In genomic region chr1:180427685-180428084, GRCm38 (mm10) we compare ENCODE assay signal across 11 mouse cellular contexts. TPM values are rescaled to one million over a fixed set of nuclear protein-coding genes. Genes with fewer than 3 reads are reported as not detected.
DNase-seq lines count a peak whose midpoint lies in the region; ATAC-seq and TF ChIP-seq lines count a peak whose summit lies in the region.
"Had no signal": no experiment of that assay in that cellular context is flagged by ENCODE, and none has a peak within 500 bp of the region (broad histone marks: within the 10 kb centered on the region; RNA-seq: fewer than 3 reads in every experiment).

No protein-coding gene starts in this region.

- H3K4me1 ChIP-seq in forebrain, embryonic 16.5 days (replicated peaks; ENCODE audit: control insufficient read depth, insufficient read depth, low read length): peaks cover 12% of the 10 kb centered on the region
- peaks cover 25% of the 10 kb centered on the region for H3K4me1 ChIP-seq in forebrain, embryonic 10.5 days
- H3K4me1 ChIP-seq in bone marrow macrophage, adult 2 months (ENCODE audit: control insufficient read depth, insufficient read depth, low read length): peaks cover 79% of the 10 kb centered on the region
- peaks cover 25% of the 10 kb centered on the region for H3K4me1 ChIP-seq in limb, embryonic 15.5 days
- H3K4me1 ChIP-seq in thymus, adult 2 months (replicated peaks; ENCODE audit: control insufficient read depth, insufficient read depth, low read length): peaks cover 9% of the 10 kb centered on the region

- intact Hi-C loops in left cerebral cortex, postnatal 10 days (cut with DNase I): loop anchor here (5.0 to 10.0 kb wide), 2 partner anchors 160 to 253 kb away; no protein-coding TSS in a partner anchor

- TF ChIP-seq POLR2A in bone marrow macrophage, adult 2 months (IDR thresholded peaks at IDR 0.05; ENCODE audit: borderline replicate concordance, low read depth, low read length): no peak
- TF ChIP-seq POLR2A in thymus, adult 2 months (IDR thresholded peaks at IDR 0.05; ENCODE audit: control insufficient read depth, extremely low read depth, insufficient read depth, low read length, poor library complexity): no peak

- no peaks in the 10 kb centered on the region for H3K27me3 ChIP-seq in forebrain, embryonic 16.5 days (replicated peaks; ENCODE audit: control insufficient read depth, insufficient read depth, low read length)
- peaks cover 3% of the 10 kb centered on the region; the same call in 1 of the 2 replicates for H3K27me3 ChIP-seq in forebrain, embryonic 10.5 days (ENCODE audit: poor library complexity, severe bottlenecking)
- H3K27me3 ChIP-seq in limb, embryonic 15.5 days: no peaks in the 10 kb centered on the region
- H3K27me3 ChIP-seq in thymus, adult 2 months (ENCODE audit: control insufficient read depth, insufficient read depth, low read length): no peaks in the 10 kb centered on the region
- H3K27me3 ChIP-seq: embryonic facial prominence, embryonic 12.5 days; neural tube, embryonic 13.5 days had no signal

- no peak overlapping the region for H3K27ac ChIP-seq in forebrain, embryonic 16.5 days (ENCODE audit: low read length)
- no peak overlapping the region for H3K27ac ChIP-seq in forebrain, embryonic 10.5 days
- H3K27ac ChIP-seq in bone marrow macrophage, adult 2 months (ENCODE audit: insufficient read depth, low read depth, low read length): peak overlapping the region; percentile 98
- 0 out of 2 replicates have a peak overlapping the region, but pooled peaks have one; percentile 23 for H3K27ac ChIP-seq in limb, embryonic 15.5 days
- H3K27ac ChIP-seq in thymus, adult 2 months (ENCODE audit: control insufficient read depth, insufficient read depth, low read length): no peak overlapping the region
- H3K27ac ChIP-seq: embryonic facial prominence, embryonic 12.5 days; neural tube, embryonic 13.5 days had no signal

- H3K36me3 ChIP-seq in forebrain, embryonic 16.5 days (ENCODE audit: control insufficient read depth, insufficient read depth): no peaks in the 10 kb centered on the region
- no peaks in the 10 kb centered on the region for H3K36me3 ChIP-seq in forebrain, embryonic 10.5 days (replicated peaks)
- H3K36me3 ChIP-seq in limb, embryonic 15.5 days: peaks cover 9% of the 10 kb centered on the region; the same call in 1 of the 2 replicates
- H3K36me3 ChIP-seq in thymus, adult 2 months (ENCODE audit: control insufficient read depth, insufficient read depth, low read length): peaks cover 10% of the 10 kb centered on the region
- H3K36me3 ChIP-seq: embryonic facial prominence, embryonic 12.5 days; neural tube, embryonic 13.5 days had no signal

- no peak overlapping the region for H3K4me3 ChIP-seq in forebrain, embryonic 16.5 days (replicated peaks; ENCODE audit: low read length)
- H3K4me3 ChIP-seq in forebrain, embryonic 10.5 days: no peak overlapping the region
- peak overlapping the region; percentile 33 for H3K4me3 ChIP-seq in bone marrow macrophage, adult 2 months (ENCODE audit: insufficient read depth, low read length)
- no peak overlapping the region for H3K4me3 ChIP-seq in limb, embryonic 15.5 days
- no peak overlapping the region for H3K4me3 ChIP-seq in thymus, adult 2 months (ENCODE audit: control insufficient read depth, insufficient read depth, low read length)
- H3K4me3 ChIP-seq: embryonic facial prominence, embryonic 12.5 days; neural tube, embryonic 13.5 days had no signal

- H3K4me2 ChIP-seq in forebrain, embryonic 16.5 days (ENCODE audit: low read length): no peak overlapping the region
- no peak overlapping the region for H3K4me2 ChIP-seq in limb, embryonic 15.5 days
- H3K4me2 ChIP-seq: embryonic facial prominence, embryonic 12.5 days; neural tube, embryonic 13.5 days had no signal

- peak; percentile 9; the same call in 1 of the 2 replicates for ATAC-seq in forebrain, embryonic 16.5 days
- no peak for ATAC-seq in limb, embryonic 15.5 days (ENCODE audit: insufficient number of reproducible peaks, low FRiP score, low TSS enrichment, low read depth)

- H3K9me3 ChIP-seq in forebrain, embryonic 16.5 days (ENCODE audit: control insufficient read depth, low read length): no peaks in the 10 kb centered on the region
- no peaks in the 10 kb centered on the region for H3K9me3 ChIP-seq in forebrain, embryonic 10.5 days
- H3K9me3 ChIP-seq in limb, embryonic 15.5 days: no peaks in the 10 kb centered on the region
- H3K9me3 ChIP-seq: embryonic facial prominence, embryonic 12.5 days; neural tube, embryonic 13.5 days had no signal

- 0 out of 2 replicates have a peak overlapping the region, but pooled peaks have one; percentile 29 for H3K9ac ChIP-seq in forebrain, embryonic 16.5 days (replicated peaks; ENCODE audit: low read depth, low read length)
- H3K9ac ChIP-seq in limb, embryonic 15.5 days: no peak overlapping the region
- H3K9ac ChIP-seq: embryonic facial prominence, embryonic 12.5 days; neural tube, embryonic 13.5 days had no signal

- DNase-seq in forebrain, embryonic 10.5 days (ENCODE audit: extremely low spot score, low spot score): no peak
- peak; percentile 61 for DNase-seq in left cerebral cortex, adult 11 months (ENCODE audit: low spot score)
- DNase-seq in left cerebral cortex, postnatal 10 days (ENCODE audit: extremely low spot score in 1 of 2, low spot score in 2 of 2): no peak
- DNase-seq in thymus, adult 2 months: no peak
- DNase-seq in cerebellum, adult 18-20 months: no peak

- WGBS in forebrain, embryonic 16.5 days: 57% methylated on average over 10 of the region's 10 CpGs
- 81% methylated on average over 10 of the region's 10 CpGs for WGBS in forebrain, embryonic 10.5 days
- 36% methylated on average over 10 of the region's 10 CpGs for WGBS in limb, embryonic 15.5 days
- WGBS in thymus, adult 2 months: 54% methylated on average over 10 of the region's 10 CpGs

- no peak for TF ChIP-seq CTCF in bone marrow macrophage, adult 2 months (IDR thresholded peaks at IDR 0.05; ENCODE audit: low read depth, low read length)
- TF ChIP-seq CTCF in thymus, adult 2 months (IDR thresholded peaks at IDR 0.05; ENCODE audit: borderline replicate concordance, control insufficient read depth, extremely low read depth, insufficient read depth, low read length, poor library complexity): no peak

RNA-seq across cellular contexts. Expression of gene Stum, which starts 55.6 kb away (rescaled TPM):
- polyA plus RNA-seq in forebrain, embryonic 16.5 days (2015; fragmentation: Nextera tagmentation; extraction: Ambion mirVana): 3.9 and 4.3 TPM in 2 replicates
- polyA plus RNA-seq in forebrain, embryonic 10.5 days (2016; fragmentation: Nextera tagmentation; extraction: Ambion mirVana): 3.8 and 4.0 TPM in 2 replicates
- 100 to 1,000 TPM; 131 to 139 TPM for total RNA-seq in left cerebral cortex, postnatal 10 days (2021)
- polyA plus RNA-seq in bone marrow macrophage, adult 2 months (2012; ENCODE audit: insufficient read depth, insufficient read length, missing spikeins): not detected in 2 replicates
- 3.9 and 4.4 TPM in 2 replicates for polyA plus RNA-seq in limb, embryonic 15.5 days (2015; fragmentation: Nextera tagmentation; extraction: Ambion mirVana)
- polyA plus RNA-seq in thymus, adult 2 months (2012; rRNA removed): 0.94 and 1.3 TPM in 2 replicates
- polyA plus RNA-seq: C2C12 had no signal

Comparison
In these comparisons a context has a peak if more than half of its experiments do, and no peak if none do; other contexts are left out.
1. H3K27ac ChIP-seq: peak in bone marrow macrophage, adult 2 months (single experiment) and limb, embryonic 15.5 days (single experiment); none in forebrain, embryonic 16.5 days (single experiment), forebrain, embryonic 10.5 days (single experiment) and thymus, adult 2 months (single experiment).